ENCODE assay signal across 30 mouse cellular contexts in the genomic region with DNA sequence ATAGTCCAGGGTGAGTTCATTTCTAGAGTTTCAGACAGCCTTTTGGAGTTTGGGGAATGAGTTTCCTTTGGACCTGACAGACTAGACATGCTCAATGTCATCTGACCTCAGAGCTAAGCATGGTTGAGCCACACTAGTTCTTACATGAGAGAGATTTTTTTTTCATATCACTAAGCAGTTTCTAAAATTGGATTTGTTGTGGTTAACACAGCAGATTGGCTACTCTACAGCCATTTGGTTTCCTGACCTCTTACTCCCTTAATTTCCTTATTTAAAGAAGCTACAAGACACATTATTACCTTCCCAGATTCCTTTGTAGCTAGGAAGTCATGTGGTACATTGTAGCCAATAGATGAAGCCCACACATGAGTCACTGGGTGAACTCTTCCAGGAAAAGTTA.
"Had no signal": no experiment of that assay in that cellular context is flagged by ENCODE, and none has a peak within 500 bp of the region (broad histone marks: within the 10 kb centered on the region; RNA-seq: fewer than 3 reads in every experiment).

No protein-coding gene starts in this region.

- H3K9ac ChIP-seq: limb, embryonic 12.5 days; limb, embryonic 13.5 days; limb, embryonic 15.5 days; liver, embryonic 13.5 days; liver, embryonic 14.5 days; liver, embryonic 15.5 days; liver, postnatal 0 days; lung, embryonic 14.5 days; lung, embryonic 15.5 days; midbrain, embryonic 12.5 days; midbrain, embryonic 15.5 days; neural tube, embryonic 12.5 days had no signal

- ATAC-seq: liver, postnatal 0 days; lung, postnatal 0 days; midbrain, embryonic 15.5 days; midbrain, embryonic 16.5 days had no signal

- H3K36me3 ChIP-seq: limb, embryonic 10.5 days; limb, embryonic 12.5 days; limb, embryonic 13.5 days; limb, embryonic 15.5 days; liver, embryonic 13.5 days; liver, embryonic 15.5 days; lung, embryonic 15.5 days; midbrain, embryonic 10.5 days; midbrain, embryonic 12.5 days; midbrain, embryonic 15.5 days; neural tube, embryonic 12.5 days had no signal

- H3K4me1 ChIP-seq: limb, embryonic 10.5 days; limb, embryonic 12.5 days; limb, embryonic 13.5 days; limb, embryonic 15.5 days; liver, embryonic 13.5 days; liver, embryonic 15.5 days; lung, embryonic 15.5 days; midbrain, embryonic 10.5 days; midbrain, embryonic 12.5 days; midbrain, embryonic 15.5 days; neural tube, embryonic 12.5 days had no signal

- H3K4me3 ChIP-seq: left cerebral cortex, adult 2 months; limb, embryonic 10.5 days; limb, embryonic 12.5 days; limb, embryonic 13.5 days; limb, embryonic 15.5 days; liver, embryonic 13.5 days; liver, embryonic 15.5 days; lung, embryonic 15.5 days; megakaryocyte, embryonic 14.5 days; midbrain, embryonic 10.5 days; midbrain, embryonic 12.5 days; midbrain, embryonic 15.5 days; myocyte; neural tube, embryonic 12.5 days had no signal

- H3K9me3 ChIP-seq: limb, embryonic 10.5 days; limb, embryonic 12.5 days; limb, embryonic 13.5 days; limb, embryonic 15.5 days; liver, embryonic 13.5 days; liver, embryonic 15.5 days; lung, embryonic 15.5 days; megakaryocyte, embryonic 14.5 days; midbrain, embryonic 10.5 days; midbrain, embryonic 12.5 days; midbrain, embryonic 15.5 days; neural tube, embryonic 12.5 days had no signal

- H3K4me2 ChIP-seq: limb, embryonic 12.5 days; limb, embryonic 13.5 days; limb, embryonic 15.5 days; liver, embryonic 11.5 days; liver, embryonic 13.5 days; liver, embryonic 15.5 days; lung, embryonic 14.5 days; lung, embryonic 15.5 days; midbrain, embryonic 12.5 days; midbrain, embryonic 15.5 days; neural tube, embryonic 12.5 days had no signal

- DNase-seq: left cerebral cortex, postnatal 4 days; liver; liver, embryonic 13.5 days; liver, postnatal 0 days; lung, adult 18-20 months; lung, adult 2 months; lung, embryonic 14.5 days; lung, postnatal 10 days; lung, postnatal 14 days; lung, postnatal 36 days; lung, postnatal 4 days; midbrain, embryonic 14.5 days had no signal

- H3K27me3 ChIP-seq: limb, embryonic 12.5 days; limb, embryonic 13.5 days; limb, embryonic 15.5 days; liver, embryonic 13.5 days; liver, embryonic 15.5 days; lung, embryonic 15.5 days; midbrain, embryonic 12.5 days; midbrain, embryonic 15.5 days; neural tube, embryonic 12.5 days had no signal

- H3K27ac ChIP-seq: left cerebral cortex, adult 2 months; limb, embryonic 10.5 days; limb, embryonic 12.5 days; limb, embryonic 13.5 days; limb, embryonic 15.5 days; liver, embryonic 13.5 days; liver, embryonic 14.5 days; liver, embryonic 15.5 days; lung, embryonic 15.5 days; macrophage; midbrain, embryonic 10.5 days; midbrain, embryonic 12.5 days; midbrain, embryonic 15.5 days; neural tube, embryonic 12.5 days had no signal
